Mouse (Mus musculus) embryonic stem cell, embryonic (primary cell): ENCODE data around the gene Nudt16l1.

Experiments
- CTCF ChIA-PET, 4 experiments: fragments of 300-600 bp in 2 of 4; fragments of 350-600 bp in 2 of 4; sonication (Branson Sonifier 250); formaldehyde crosslinking; loops; one replicate each; lab custom pipeline; 2022; ENCODE audit warnings: inconsistent platforms in 2 of 4; lab: Charles Lee
- POLR2A ChIA-PET, 4 experiments: fragments of 300-600 bp in 2 of 4; fragments of 350-600 bp in 2 of 4; sonication (Branson Sonifier 250); formaldehyde crosslinking; loops; one replicate each; lab custom pipeline; 2022; ENCODE audit warnings: antibody characterized with exemption in 4 of 4, inconsistent platforms in 1 of 4; lab: Charles Lee

Nudt16l1 gene

DNA sequence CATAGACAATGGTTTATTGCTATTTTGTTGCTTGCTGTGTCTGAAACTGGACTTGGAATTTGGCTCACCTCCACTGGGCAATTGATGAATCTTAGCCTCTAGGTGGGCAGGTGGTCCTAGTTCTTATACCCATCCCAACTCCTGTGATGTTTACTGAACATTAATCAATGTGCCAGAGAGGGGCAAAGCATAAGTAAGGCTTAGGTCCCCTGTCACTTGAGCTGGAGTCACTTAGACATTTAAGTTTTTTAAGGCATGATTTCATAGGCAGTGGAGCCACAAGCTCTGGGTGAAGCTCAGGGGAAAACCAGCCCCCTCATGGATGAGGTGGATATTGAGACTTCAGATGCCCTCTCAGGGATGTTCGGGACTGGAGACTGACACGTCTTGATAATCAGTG is at the start of gene Nudt16l1:
TSS of gene Nudt16l1 (plus strand) at position 301 of the 400 bp plus-strand sequence.
- CTCF ChIA-PET = interaction anchor here in 1 of 4 experiments (0.6 to 1.4 kb wide), 3 partner anchors 25 to 670 kb away, joined by 3 to 9 read pairs (median 3); no protein-coding TSS in a partner anchor
- POLR2A ChIA-PET = interaction anchor here (0.7 to 3.8 kb wide), 53 partner anchors 8 to 380 kb away, joined by 3 to 24 read pairs (median 4); partner anchors contain the start of genes Ubald1 (in 3 of the 4), Anks3 (in 2 of the 4), Mgrn1 (in 2 of the 4) and Rogdi (in 2 of the 4)

DNA sequence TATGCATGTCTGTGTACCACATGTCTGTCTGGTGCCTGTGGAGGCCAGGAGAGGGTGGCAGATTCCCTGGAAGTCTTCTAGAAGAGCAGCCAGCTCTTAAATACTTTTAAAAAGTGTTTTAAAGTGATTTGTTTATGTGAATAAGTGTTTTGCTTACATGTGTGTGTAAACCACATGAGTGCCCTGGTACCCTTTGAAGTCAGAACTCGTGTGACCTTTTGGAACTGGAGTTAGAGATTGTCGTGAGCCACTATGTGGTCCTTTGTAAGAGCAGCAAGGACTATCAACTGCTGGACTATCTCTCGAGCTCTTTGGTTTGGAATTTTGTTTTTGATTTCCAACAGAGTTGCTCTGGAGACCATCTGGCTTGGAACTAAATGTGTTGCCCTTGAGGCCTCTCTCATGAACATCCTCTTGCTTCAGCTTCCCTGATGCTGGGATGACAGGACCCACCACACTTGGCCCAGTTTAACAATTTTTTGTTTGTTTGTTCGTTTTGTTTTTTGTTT is 48.3 kb upstream of the Nudt16l1 start:
- ChIA-PET CTCF (interaction anchor here in 1 of 4 experiments (0.6 to 1.0 kb wide), 3 partner anchors 24 to 96 kb away, joined by 3 to 5 read pairs (median 4); no protein-coding TSS in a partner anchor), POLR2A (interaction anchor here (0.6 to 23.1 kb wide), 24 partner anchors 7 to 332 kb away, joined by 3 to 406 read pairs (median 4); partner anchors contain the start of genes Ubald1 (in 4 of the 4), Mgrn1 (in 2 of the 4), Nudt16l1 (in 1 of the 4) and Rogdi (in 1 of the 4))

DNA sequence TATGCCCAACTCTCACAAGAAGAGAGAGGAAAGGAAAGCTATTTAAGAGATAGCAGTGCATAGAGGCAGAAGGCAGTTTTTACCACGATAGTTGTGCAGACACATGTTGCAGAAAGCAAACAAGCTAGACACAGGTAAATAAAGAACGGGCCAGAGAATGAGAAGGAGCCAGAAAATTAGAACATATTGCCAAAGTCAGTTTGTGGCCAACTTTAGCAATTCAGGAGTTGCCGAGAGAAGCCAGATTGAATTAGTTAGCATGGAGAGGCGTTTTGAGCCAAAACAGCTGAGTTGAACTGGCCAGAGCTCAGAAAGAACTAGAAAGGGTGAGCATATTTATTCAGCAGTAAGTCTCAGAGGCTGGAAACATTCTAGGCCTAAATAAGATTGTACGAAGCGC is 46.4 kb upstream of the Nudt16l1 start:
- ChIA-PET CTCF (no interaction called here), POLR2A (interaction anchor here (0.5 to 23.1 kb wide), 13 partner anchors 9 to 827 kb away, joined by 3 to 406 read pairs (median 4); partner anchors contain the start of genes Ubald1 (in 4 of the 4), Mgrn1 (in 2 of the 4), Nudt16l1 (in 1 of the 4) and Pam16 (in 1 of the 4))

DNA sequence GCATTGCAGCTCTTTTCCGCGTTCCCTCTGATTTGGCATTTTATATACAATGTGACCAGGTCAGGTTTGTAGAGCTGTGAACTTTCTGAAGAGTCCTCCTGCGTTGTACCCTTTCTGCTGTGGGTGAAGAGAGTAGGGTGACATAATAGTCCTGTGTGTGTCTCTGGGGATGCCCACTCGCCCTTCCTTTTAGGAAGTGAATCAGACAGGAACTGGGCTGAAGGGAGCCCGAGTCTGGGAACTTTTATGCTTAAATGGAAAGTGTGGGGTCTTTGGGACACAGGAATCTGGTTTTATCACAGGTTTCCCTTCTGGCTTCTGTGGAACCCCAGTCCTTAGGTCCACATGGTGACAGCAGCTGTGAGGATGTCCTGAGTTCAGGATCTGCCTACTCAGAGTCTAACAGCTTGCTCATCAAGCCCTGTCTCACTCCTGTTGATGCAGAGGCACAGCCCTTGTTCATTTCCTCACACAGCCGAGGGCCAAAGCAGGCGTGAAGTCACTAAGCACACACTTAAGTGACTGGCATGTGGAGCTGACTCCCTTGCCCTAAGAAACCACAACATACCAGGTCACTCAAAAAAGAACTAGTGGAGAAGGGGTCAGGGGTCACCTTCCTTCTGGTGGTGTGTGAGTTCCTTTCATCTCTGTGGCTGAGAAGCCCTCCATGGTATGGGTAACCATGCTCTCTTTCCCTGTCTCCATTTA is 44.2 kb upstream of the Nudt16l1 start:
- POLR2A ChIA-PET = interaction anchor here (0.6 to 23.1 kb wide), 19 partner anchors 8 to 108 kb away, joined by 3 to 406 read pairs (median 5); partner anchors contain the start of genes Mgrn1 (in 3 of the 4), Ubald1 (in 3 of the 4) and Anks3 (in 1 of the 4)
- CTCF ChIA-PET = interaction anchor here in 3 of 4 experiments (0.5 to 1.1 kb wide), 3 partner anchors 20 to 334 kb away, joined by 3 to 4 read pairs (median 3); no protein-coding TSS in a partner anchor

DNA sequence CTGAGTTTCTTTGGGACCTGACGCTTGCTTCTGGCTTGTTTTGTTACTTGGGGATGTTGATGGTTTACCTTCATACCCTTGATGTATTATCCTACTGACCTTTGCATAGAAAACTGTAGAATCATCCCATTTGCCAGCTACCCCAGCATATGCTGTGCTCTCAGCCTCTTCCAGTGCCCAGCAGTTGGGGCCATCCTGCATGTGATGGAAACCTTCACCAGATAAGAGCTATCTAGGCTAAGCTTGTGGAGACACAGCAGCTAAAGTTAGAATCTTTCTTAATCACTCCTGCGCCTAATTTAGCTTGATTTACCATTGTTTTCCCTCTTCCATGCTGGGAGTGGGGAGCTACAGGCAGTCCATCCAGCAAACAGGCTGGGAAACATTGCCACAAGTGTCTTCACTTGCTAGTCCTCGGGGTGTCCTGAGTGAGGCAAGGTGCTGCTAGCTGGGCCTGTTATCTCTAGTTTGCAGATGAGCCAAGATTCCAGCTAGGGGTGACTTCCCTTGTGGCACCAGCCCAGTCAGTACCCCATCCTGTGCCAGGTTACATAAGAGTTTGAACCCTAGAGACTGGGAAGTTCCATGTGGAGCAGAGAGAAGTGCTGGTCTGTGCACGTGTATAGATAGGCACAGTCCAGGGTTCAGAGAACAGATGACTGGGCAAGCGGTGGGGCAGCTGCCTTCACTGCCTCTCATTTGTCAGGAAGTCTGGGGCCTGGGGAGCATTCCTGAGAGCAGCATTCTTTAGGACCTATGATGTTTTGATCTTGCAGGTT is 42.1 kb upstream of the Nudt16l1 start:
- ChIA-PET CTCF (interaction anchor here in 3 of 4 experiments (0.6 to 1.8 kb wide), 6 partner anchors 11 to 36 kb away, joined by 3 to 7 read pairs (median 4); no protein-coding TSS in a partner anchor), POLR2A (interaction anchor here (0.6 to 10.2 kb wide), 23 partner anchors 8 to 217 kb away, joined by 3 to 234 read pairs (median 4); partner anchors contain the start of genes Mgrn1 (in 3 of the 4), Ubald1 (in 3 of the 4), Cdip1 (in 1 of the 4) and Coro7 (in 1 of the 4))

DNA sequence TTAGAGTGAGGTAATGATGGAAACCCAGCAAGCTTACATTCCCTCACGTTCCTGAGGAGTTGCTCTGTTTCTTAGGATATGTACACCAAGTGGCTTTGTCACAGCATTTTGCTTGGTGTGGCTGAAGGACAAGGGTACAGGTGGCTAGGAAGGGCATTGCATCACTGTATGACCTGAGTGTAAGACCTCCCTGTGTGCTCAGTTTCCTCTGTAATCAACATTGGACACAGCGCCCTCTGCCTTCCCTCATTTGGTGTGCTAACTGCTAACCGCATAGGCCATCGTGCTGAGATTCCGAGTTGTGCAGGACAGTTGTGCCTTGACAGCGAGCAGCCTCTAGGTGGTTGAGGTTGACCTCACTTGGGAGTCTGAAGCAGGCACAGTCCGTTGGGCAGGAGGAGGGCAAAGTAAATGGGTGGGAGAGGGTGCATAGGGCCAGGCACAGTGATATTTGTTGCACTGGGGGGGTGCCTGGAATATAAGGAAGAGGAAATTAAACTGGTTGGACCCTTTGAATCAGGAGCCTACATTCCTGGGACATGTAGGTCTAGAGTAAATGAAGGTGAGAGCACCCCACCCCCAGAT is 41.3 kb upstream of the Nudt16l1 start:
- POLR2A ChIA-PET = interaction anchor here (0.8 to 10.2 kb wide), 14 partner anchors 8 to 218 kb away, joined by 3 to 234 read pairs (median 4); partner anchors contain the start of genes Mgrn1 (in 3 of the 4), Ubald1 (in 3 of the 4), Coro7 (in 1 of the 4) and Glyr1 (in 1 of the 4)
- CTCF ChIA-PET = interaction anchor here (0.6 to 1.8 kb wide), 5 partner anchors 10 to 114 kb away, joined by 3 to 7 read pairs (median 3); no protein-coding TSS in a partner anchor

DNA sequence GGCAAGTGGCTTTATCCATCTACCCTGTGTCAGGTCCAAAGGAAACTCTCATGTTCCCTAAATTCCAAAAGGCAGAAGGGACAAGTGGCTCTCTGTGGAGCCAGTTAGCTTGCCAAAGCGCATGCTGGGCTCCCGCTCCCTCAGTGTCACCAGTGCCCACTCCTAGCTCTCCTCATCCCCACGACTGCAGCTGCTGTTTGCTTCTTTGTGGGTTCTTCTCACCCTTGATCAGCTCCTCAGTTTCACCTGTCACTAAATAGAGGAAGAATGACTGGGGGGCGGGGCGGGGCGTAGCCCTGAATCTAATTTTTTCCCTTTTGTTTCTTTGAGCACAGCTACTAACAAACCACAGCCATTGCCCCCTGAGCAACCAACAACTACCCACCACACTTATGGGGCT is 39.7 kb upstream of the Nudt16l1 start:
- ChIA-PET POLR2A (interaction anchor here in 3 of 4 experiments (0.6 to 8.7 kb wide), 16 partner anchors 10 to 209 kb away, joined by 3 to 97 read pairs (median 4); partner anchors contain the start of genes Mgrn1 (in 2 of the 3), Ubald1 (in 2 of the 3) and Nudt16l1 (in 1 of the 3)), CTCF (interaction anchor here in 3 of 4 experiments (0.7 to 3.7 kb wide), 5 partner anchors 14 to 67 kb away, joined by 3 to 22 read pairs (median 3); no protein-coding TSS in a partner anchor)

DNA sequence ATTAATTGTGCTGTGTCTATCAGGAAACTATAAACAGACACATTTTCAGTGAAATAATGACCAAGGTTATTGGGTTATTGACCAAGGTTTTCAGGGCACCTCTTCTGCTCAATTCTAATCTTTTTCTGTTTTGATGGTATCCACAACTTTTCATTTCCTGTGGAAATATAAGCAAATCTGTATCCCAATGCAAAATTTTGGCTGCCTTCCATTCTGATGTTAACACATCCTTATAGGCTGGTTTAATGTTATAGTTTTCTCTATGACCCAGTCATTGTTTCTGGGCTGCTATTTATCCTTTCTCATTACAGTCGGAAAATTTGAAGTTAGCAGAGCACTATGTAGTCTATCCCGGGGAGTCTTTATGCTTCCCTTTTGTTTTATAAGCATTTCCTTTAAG is 38.9 kb upstream of the Nudt16l1 start:
- ChIA-PET POLR2A (interaction anchor here in 3 of 4 experiments (1.2 to 8.7 kb wide), 14 partner anchors 10 to 39 kb away, joined by 3 to 97 read pairs (median 8); partner anchors contain the start of genes Ubald1 (in 3 of the 3), Mgrn1 (in 2 of the 3) and Nudt16l1 (in 1 of the 3)), CTCF (interaction anchor here in 3 of 4 experiments (1.1 to 3.7 kb wide), 3 partner anchors 13 to 16 kb away, joined by 3 to 22 read pairs (median 3); no protein-coding TSS in a partner anchor)

DNA sequence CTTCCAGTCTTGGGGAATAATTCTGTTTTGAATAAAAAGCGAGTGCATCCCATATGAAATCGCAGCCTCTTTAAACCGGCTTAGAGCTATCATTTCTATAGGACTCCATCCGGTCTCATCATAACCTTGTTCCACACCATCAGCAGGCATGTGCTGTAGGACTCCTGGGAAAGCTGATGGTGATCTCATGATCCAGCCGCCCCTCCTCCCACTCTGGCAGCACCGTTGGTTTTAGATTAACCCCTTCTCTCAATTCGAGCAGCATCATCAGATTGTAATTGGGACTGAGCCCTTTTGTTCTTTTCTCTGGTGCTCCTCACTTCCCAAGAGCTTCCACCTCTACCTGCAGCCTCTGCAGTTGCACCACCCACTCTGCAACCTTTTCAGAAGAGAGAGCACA is 37.4 kb upstream of the Nudt16l1 start:
- CTCF ChIA-PET = interaction anchor here in 2 of 4 experiments (1.2 to 3.7 kb wide), 3 partner anchors 8 to 11 kb away, joined by 3 to 22 read pairs (median 4); no protein-coding TSS in a partner anchor
- POLR2A ChIA-PET = interaction anchor here (1.0 to 8.7 kb wide), 18 partner anchors 8 to 195 kb away, joined by 3 to 97 read pairs (median 4); partner anchors contain the start of genes Ubald1 (in 4 of the 4) and Mgrn1 (in 2 of the 4)

DNA sequence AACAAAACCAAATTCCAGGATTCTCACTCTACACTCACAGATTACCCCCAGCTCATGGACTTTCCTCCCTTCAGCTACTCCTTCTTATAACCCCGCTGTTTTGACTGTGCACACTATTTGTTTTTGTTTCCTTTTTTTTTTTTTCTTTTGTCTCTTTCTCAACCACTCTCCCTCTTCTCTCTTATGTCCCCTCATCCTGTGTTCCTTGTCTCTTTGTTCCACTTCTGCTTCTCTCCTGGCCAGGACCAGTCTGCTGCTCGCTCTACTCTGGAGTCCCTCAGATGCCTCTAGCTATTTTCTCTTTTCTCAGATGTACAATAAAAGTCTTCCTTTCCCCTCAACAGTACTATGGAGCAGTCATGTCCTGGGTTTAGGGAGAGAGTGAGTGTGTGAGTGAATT is 36.2 kb upstream of the Nudt16l1 start:
- POLR2A ChIA-PET = interaction anchor here in 3 of 4 experiments (0.6 to 8.7 kb wide), 16 partner anchors 9 to 845 kb away, joined by 3 to 97 read pairs (median 4); partner anchors contain the start of genes Ubald1 (in 3 of the 3) and Mgrn1 (in 2 of the 3)
- CTCF ChIA-PET = interaction anchor here in 2 of 4 experiments (1.9 to 2.7 kb wide), 2 partner anchors 11 kb away, joined by 8 to 12 read pairs; no protein-coding TSS in a partner anchor

DNA sequence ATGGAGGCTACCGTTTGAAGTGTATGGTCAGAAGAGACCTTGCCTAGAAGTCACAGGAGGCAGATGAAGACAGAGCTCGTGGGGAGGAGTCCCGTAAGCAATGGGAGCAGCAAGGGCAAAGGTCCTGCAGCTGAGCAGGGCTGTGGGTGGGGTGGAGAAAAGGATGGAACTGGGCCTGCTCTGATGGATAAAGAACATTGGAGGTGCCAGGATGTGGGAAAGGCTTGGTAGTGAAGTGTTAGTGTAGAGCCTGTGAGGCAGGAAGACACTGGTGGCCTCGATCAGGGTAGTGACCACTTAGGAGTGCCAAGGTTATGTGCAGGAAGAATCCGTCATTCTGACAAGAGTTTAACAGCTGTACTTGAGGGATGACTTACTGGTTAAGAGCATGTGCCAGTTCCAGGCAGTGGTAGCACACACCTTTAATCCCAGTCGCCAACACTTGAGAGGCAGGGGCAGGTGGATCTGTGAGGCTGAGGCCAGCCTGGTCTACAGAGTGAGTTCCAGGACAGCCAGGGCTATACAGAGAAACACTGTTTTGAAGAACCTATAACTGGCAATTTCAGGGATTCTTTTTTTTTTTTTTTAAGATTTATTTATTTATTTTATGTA is 35.0 kb upstream of the Nudt16l1 start:
- POLR2A ChIA-PET = interaction anchor here (0.6 to 8.7 kb wide), 13 partner anchors 8 to 97 kb away, joined by 3 to 97 read pairs (median 8); partner anchors contain the start of genes Ubald1 (in 3 of the 4) and Mgrn1 (in 2 of the 4)
- CTCF ChIA-PET = interaction anchor here in 3 of 4 experiments (0.6 to 2.7 kb wide), 4 partner anchors 10 to 403 kb away, joined by 3 to 12 read pairs (median 6); no protein-coding TSS in a partner anchor

DNA sequence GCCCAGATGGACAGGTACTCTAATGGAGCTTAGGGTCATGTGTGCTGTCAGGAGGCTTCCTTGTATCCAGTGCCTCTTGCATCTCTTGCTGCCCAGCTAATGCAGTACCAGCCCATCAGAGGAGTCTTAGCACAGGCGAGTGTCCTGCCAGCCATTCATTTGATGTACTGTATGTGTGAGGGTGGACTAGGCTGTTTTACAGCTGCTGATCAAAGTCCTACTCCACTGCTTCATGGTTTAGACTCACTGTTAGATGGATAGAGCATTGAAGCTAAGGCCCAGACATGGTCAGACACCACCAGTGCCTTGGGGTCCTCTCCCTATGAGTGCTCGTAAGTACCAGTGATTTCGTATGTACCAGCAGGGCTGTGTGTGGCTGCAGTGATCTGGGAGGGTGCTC is 33.7 kb upstream of the Nudt16l1 start:
- POLR2A ChIA-PET = interaction anchor here in 3 of 4 experiments (0.6 to 8.7 kb wide), 13 partner anchors 8 to 182 kb away, joined by 3 to 97 read pairs (median 3); partner anchors contain the start of genes Mgrn1 (in 1 of the 3) and Ubald1 (in 1 of the 3)
- CTCF ChIA-PET = interaction anchor here in 3 of 4 experiments (0.6 to 1.5 kb wide), 5 partner anchors 8 to 72 kb away, joined by 3 to 7 read pairs (median 4); no protein-coding TSS in a partner anchor

DNA sequence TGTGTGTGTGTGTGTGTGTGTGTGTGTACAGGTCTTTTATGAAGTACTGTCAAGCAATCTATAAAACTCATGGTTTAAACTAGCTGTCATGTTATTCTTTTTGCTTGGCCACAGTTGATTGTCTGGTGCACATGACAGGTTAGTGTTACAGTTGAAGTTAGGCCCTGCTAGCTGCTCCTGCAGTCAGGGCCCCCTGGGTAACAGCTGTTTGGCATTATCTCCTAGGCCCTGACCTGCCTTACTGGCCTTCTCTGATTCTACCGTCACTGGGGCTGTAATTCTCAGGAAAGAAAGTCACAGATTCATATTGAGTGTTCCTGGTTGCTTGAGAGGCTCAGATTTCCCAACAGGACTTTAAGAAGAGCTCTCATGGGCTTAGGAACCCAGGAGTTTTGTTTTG is 33.0 kb upstream of the Nudt16l1 start:
- POLR2A ChIA-PET = interaction anchor here in 3 of 4 experiments (0.6 to 8.7 kb wide), 8 partner anchors 9 to 183 kb away, joined by 3 to 97 read pairs (median 4); partner anchors contain the start of gene Mgrn1 (in 1 of the 3)
- CTCF ChIA-PET = interaction anchor here in 3 of 4 experiments (0.6 to 1.5 kb wide), 5 partner anchors 8 to 402 kb away, joined by 3 to 5 read pairs (median 3); no protein-coding TSS in a partner anchor

DNA sequence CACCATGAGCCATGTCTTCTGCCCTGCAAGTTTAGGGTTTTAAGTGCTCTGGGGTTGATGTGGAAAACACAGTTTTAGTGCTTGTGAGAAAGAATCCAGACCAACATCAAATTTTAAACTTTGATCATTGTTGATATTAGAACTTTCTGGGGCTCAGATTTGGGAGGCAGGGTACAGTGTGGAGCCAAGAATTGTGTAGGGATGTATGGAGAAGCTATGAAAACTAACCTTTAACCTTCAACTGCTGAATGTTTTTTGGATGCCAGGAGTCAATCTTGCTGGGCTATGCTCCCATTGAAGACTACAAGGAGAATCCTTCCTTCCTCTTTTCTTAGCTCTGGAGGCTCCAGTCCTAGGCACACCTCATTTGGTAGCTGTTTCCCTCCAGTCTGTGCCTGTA is 32.0 kb upstream of the Nudt16l1 start:
- CTCF ChIA-PET = interaction anchor here in 1 of 4 experiments (0.8 kb wide), 1 partner anchor 10 kb away, joined by 3 read pairs; no protein-coding TSS in a partner anchor
- POLR2A ChIA-PET = interaction anchor here in 3 of 4 experiments (2.1 to 11.4 kb wide), 3 partner anchors 23 to 26 kb away, joined by 10 to 138 read pairs (median 30); partner anchors contain the start of genes Ubald1 (in 3 of the 3) and Mgrn1 (in 1 of the 3)

DNA sequence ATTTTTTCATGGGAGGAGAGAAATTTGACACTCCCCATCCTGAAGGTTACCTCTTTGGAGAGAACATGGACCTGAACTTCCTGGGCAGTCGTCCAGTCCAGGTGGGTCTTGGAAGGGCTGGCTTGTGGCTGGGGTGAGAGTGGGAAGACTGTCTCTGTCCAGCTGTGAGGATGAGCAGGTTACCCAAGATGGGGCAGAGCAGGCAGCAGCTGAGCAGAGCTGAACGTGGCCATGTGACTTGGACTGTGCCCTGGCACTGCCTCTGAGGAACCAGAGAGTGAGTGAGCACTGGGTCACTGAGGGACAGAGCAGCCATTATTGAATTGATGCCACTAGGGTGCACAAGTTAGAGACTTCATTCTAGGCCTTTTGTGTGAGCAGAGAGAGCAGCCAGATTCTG is 31.2 kb upstream of the Nudt16l1 start:
- POLR2A ChIA-PET = interaction anchor here in 3 of 4 experiments (0.6 to 11.4 kb wide), 13 partner anchors 13 to 228 kb away, joined by 3 to 138 read pairs (median 4); partner anchors contain the start of genes Ubald1 (in 3 of the 3), Mgrn1 (in 2 of the 3), Rogdi (in 2 of the 3) and Coro7 (in 1 of the 3)
- CTCF ChIA-PET = interaction anchor here in 1 of 4 experiments (0.6 to 0.8 kb wide), 2 partner anchors 11 to 22 kb away, joined by 3 to 5 read pairs; no protein-coding TSS in a partner anchor
